Mouse (Mus musculus): ENCODE results near the gene Fbxo48. TPM values are rescaled to one million over a fixed set of nuclear protein-coding genes. Genes with fewer than 3 reads are reported as not detected.

Fbxo48 gene
- 1.1 and 1.3 TPM in 2 replicates for polyA plus RNA-seq (2014; fragmentation: Nextera tagmentation; extraction: Ambion mirVana)

GRCm38 (mm10) chr11:16950976-16951760 lies at the start of gene Fbxo48:
Gene Fbxo48, plus strand, starts transcription at chr11:16951375.
- Histone ChIP-seq H3K36me3 (ENCODE audit: control insufficient read depth, insufficient read depth, low read length) (no peaks in the 10 kb centered on the region), H3K4me2 (ENCODE audit: low read length) (peak within 1 kb of the TSS; percentile 81), H3K4me3 (ENCODE audit: control insufficient read depth in 1 of 2, insufficient read depth in 1 of 2, low read depth in 1 of 2, low read length in 2 of 2) (peak within 1 kb of the TSS; percentile 73 to 81), H3K9ac (ENCODE audit: low read length) (peak within 1 kb of the TSS; percentile 86), H3K9me3 (ENCODE audit: control insufficient read depth, low read length) (no peaks in the 10 kb centered on the region), H3K27ac (replicated peaks in 1 of 2; ENCODE audit: control insufficient read depth in 1 of 2, insufficient read depth in 1 of 2, low read depth in 2 of 2, low read length in 2 of 2) (peak within 1 kb of the TSS; percentile 60 to 61), H3K4me1 (ENCODE audit: control insufficient read depth in 2 of 2, insufficient read depth in 2 of 2, low read length in 2 of 2) (peaks cover 0 to 16% of the 10 kb centered on the region in 2 experiments; a peak in 3 of 4 replicates), H3K27me3 (ENCODE audit: control insufficient read depth, insufficient read depth, low read length) (no peaks in the 10 kb centered on the region)
- under 1% methylated on average over 38 of the region's 38 CpGs for WGBS
- ATAC-seq (ENCODE audit: insufficient number of reproducible peaks, insufficient read depth, low FRiP score, low read depth): peak; percentile 100

GRCm38 (mm10) chr11:16904302-16905011 lies 46.7 kb upstream of the Fbxo48 start:
- WGBS: 69% methylated on average over 8 of the region's 8 CpGs

GRCm38 (mm10) chr11:16905012-16905332 lies 46.2 kb upstream of the Fbxo48 start:
- Histone ChIP-seq H3K36me3 (ENCODE audit: control insufficient read depth, insufficient read depth, low read length) (no peaks in the 10 kb centered on the region), H3K27ac (replicated peaks in 1 of 2; ENCODE audit: control insufficient read depth in 1 of 2, insufficient read depth in 1 of 2, low read depth in 2 of 2, low read length in 2 of 2) (no peak overlapping the region), H3K4me3 (ENCODE audit: control insufficient read depth in 1 of 2, insufficient read depth in 1 of 2, low read depth in 1 of 2, low read length in 2 of 2) (no peak overlapping the region), H3K27me3 (ENCODE audit: control insufficient read depth, insufficient read depth, low read length) (no peaks in the 10 kb centered on the region), H3K9ac (ENCODE audit: low read length) (no peak overlapping the region), H3K4me2 (ENCODE audit: low read length) (no peak overlapping the region), H3K9me3 (ENCODE audit: control insufficient read depth, low read length) (no peaks in the 10 kb centered on the region), H3K4me1 (ENCODE audit: control insufficient read depth in 2 of 2, insufficient read depth in 2 of 2, low read length in 2 of 2) (peaks cover 0 to 18% of the 10 kb centered on the region in 2 experiments; a peak in 1 of 4 replicates)
- no peak for ATAC-seq (ENCODE audit: insufficient number of reproducible peaks, insufficient read depth, low FRiP score, low read depth)
- WGBS: 48% methylated on average over 3 of the region's 3 CpGs

More at GRCm38 (mm10) chr11:16904302-16905011, 46.7 kb upstream of the Fbxo48 start:
- Histone ChIP-seq H3K27me3 (ENCODE audit: control insufficient read depth, insufficient read depth, low read length) (no peaks in the 10 kb centered on the region), H3K9ac (ENCODE audit: low read length) (no peak overlapping the region), H3K4me2 (ENCODE audit: low read length) (no peak overlapping the region), H3K36me3 (ENCODE audit: control insufficient read depth, insufficient read depth, low read length) (no peaks in the 10 kb centered on the region), H3K27ac (replicated peaks in 1 of 2; ENCODE audit: control insufficient read depth in 1 of 2, insufficient read depth in 1 of 2, low read depth in 2 of 2, low read length in 2 of 2) (no peak overlapping the region), H3K4me3 (ENCODE audit: control insufficient read depth in 1 of 2, insufficient read depth in 1 of 2, low read depth in 1 of 2, low read length in 2 of 2) (no peak overlapping the region), H3K4me1 (ENCODE audit: control insufficient read depth in 2 of 2, insufficient read depth in 2 of 2, low read length in 2 of 2) (peaks cover 0 to 18% of the 10 kb centered on the region in 2 experiments; a peak in 1 of 4 replicates), H3K9me3 (ENCODE audit: control insufficient read depth, low read length) (no peaks in the 10 kb centered on the region)
- no peak for ATAC-seq (ENCODE audit: insufficient number of reproducible peaks, insufficient read depth, low FRiP score, low read depth)

GRCm38 (mm10) chr11:16906530-16906929 lies 44.6 kb upstream of the Fbxo48 start:
- no peak overlapping the region for H3K4me3 ChIP-seq (ENCODE audit: control insufficient read depth in 1 of 2, insufficient read depth in 1 of 2, low read depth in 1 of 2, low read length in 2 of 2)
- ATAC-seq (ENCODE audit: insufficient number of reproducible peaks, insufficient read depth, low FRiP score, low read depth): no peak
- H3K27me3 ChIP-seq (ENCODE audit: control insufficient read depth, insufficient read depth, low read length): no peaks in the 10 kb centered on the region
- no peaks in the 10 kb centered on the region for H3K36me3 ChIP-seq (ENCODE audit: control insufficient read depth, insufficient read depth, low read length)
- no peak overlapping the region for H3K9ac ChIP-seq (ENCODE audit: low read length)
- H3K27ac ChIP-seq (replicated peaks in 1 of 2; ENCODE audit: control insufficient read depth in 1 of 2, insufficient read depth in 1 of 2, low read depth in 2 of 2, low read length in 2 of 2): no peak overlapping the region
- H3K9me3 ChIP-seq (ENCODE audit: control insufficient read depth, low read length): no peaks in the 10 kb centered on the region
- 93% methylated on average over 2 of the region's 2 CpGs for WGBS
- peaks cover 0 to 18% of the 10 kb centered on the region in 2 experiments; a peak in 1 of 4 replicates for H3K4me1 ChIP-seq (ENCODE audit: control insufficient read depth in 2 of 2, insufficient read depth in 2 of 2, low read length in 2 of 2)
- H3K4me2 ChIP-seq (ENCODE audit: low read length): no peak overlapping the region

- no peaks in the 10 kb centered on the region for H3K9me3 ChIP-seq (ENCODE audit: control insufficient read depth, low read length)
- no peak overlapping the region for H3K4me2 ChIP-seq (ENCODE audit: low read length)
- no peak overlapping the region for H3K4me3 ChIP-seq (ENCODE audit: control insufficient read depth in 1 of 2, insufficient read depth in 1 of 2, low read depth in 1 of 2, low read length in 2 of 2)
- no peaks in the 10 kb centered on the region for H3K36me3 ChIP-seq (ENCODE audit: control insufficient read depth, insufficient read depth, low read length)
- no peak for ATAC-seq (ENCODE audit: insufficient number of reproducible peaks, insufficient read depth, low FRiP score, low read depth)
- H3K27ac ChIP-seq (replicated peaks in 1 of 2; ENCODE audit: control insufficient read depth in 1 of 2, insufficient read depth in 1 of 2, low read depth in 2 of 2, low read length in 2 of 2): 0 out of 4 replicates have a peak overlapping the region, but pooled peaks of 1 of the 2 experiments have one; percentile 9
- H3K9ac ChIP-seq (ENCODE audit: low read length): no peak overlapping the region
- no peaks in the 10 kb centered on the region for H3K27me3 ChIP-seq (ENCODE audit: control insufficient read depth, insufficient read depth, low read length)
- peaks cover 0 to 18% of the 10 kb centered on the region in 2 experiments; a peak in 1 of 4 replicates for H3K4me1 ChIP-seq (ENCODE audit: control insufficient read depth in 2 of 2, insufficient read depth in 2 of 2, low read length in 2 of 2)
- 86% methylated on average over 1 of the region's 1 CpGs for WGBS
Observed at GRCm38 (mm10) chr11:16907517-16908129, 43.6 kb upstream of the Fbxo48 start.

GRCm38 (mm10) chr11:16914756-16915155 lies 36.4 kb upstream of the Fbxo48 start:
- Histone ChIP-seq H3K9ac (ENCODE audit: low read length) (no peak overlapping the region), H3K4me2 (ENCODE audit: low read length) (no peak overlapping the region)
- 82% methylated on average over 3 of the region's 3 CpGs for WGBS

GRCm38 (mm10) chr11:16915850-16916249 lies 35.3 kb upstream of the Fbxo48 start:
- no peak for ATAC-seq (ENCODE audit: insufficient number of reproducible peaks, insufficient read depth, low FRiP score, low read depth)
- 0 out of 4 replicates have a peak, but pooled peaks cover 0 to 5% of the 10 kb centered on the region in 2 experiments for H3K4me1 ChIP-seq (ENCODE audit: control insufficient read depth in 2 of 2, insufficient read depth in 2 of 2, low read length in 2 of 2)
- no peaks in the 10 kb centered on the region for H3K27me3 ChIP-seq (ENCODE audit: control insufficient read depth, insufficient read depth, low read length)
- no peak overlapping the region for H3K9ac ChIP-seq (ENCODE audit: low read length)
- no peak overlapping the region for H3K4me2 ChIP-seq (ENCODE audit: low read length)
- H3K27ac ChIP-seq (replicated peaks in 1 of 2; ENCODE audit: control insufficient read depth in 1 of 2, insufficient read depth in 1 of 2, low read depth in 2 of 2, low read length in 2 of 2): no peak overlapping the region
- H3K36me3 ChIP-seq (ENCODE audit: control insufficient read depth, insufficient read depth, low read length): no peaks in the 10 kb centered on the region
- H3K9me3 ChIP-seq (ENCODE audit: control insufficient read depth, low read length): no peaks in the 10 kb centered on the region
- 61% methylated on average over 5 of the region's 5 CpGs for WGBS
- H3K4me3 ChIP-seq (ENCODE audit: control insufficient read depth in 1 of 2, insufficient read depth in 1 of 2, low read depth in 1 of 2, low read length in 2 of 2): no peak overlapping the region

More at GRCm38 (mm10) chr11:16914756-16915155, 36.4 kb upstream of the Fbxo48 start:
- H3K27me3 ChIP-seq (ENCODE audit: control insufficient read depth, insufficient read depth, low read length): no peaks in the 10 kb centered on the region
- H3K4me3 ChIP-seq (ENCODE audit: control insufficient read depth in 1 of 2, insufficient read depth in 1 of 2, low read depth in 1 of 2, low read length in 2 of 2): no peak overlapping the region
- no peak overlapping the region for H3K27ac ChIP-seq (replicated peaks in 1 of 2; ENCODE audit: control insufficient read depth in 1 of 2, insufficient read depth in 1 of 2, low read depth in 2 of 2, low read length in 2 of 2)
- no peak for ATAC-seq (ENCODE audit: insufficient number of reproducible peaks, insufficient read depth, low FRiP score, low read depth)
- H3K36me3 ChIP-seq (ENCODE audit: control insufficient read depth, insufficient read depth, low read length): no peaks in the 10 kb centered on the region
- H3K4me1 ChIP-seq (ENCODE audit: control insufficient read depth in 2 of 2, insufficient read depth in 2 of 2, low read length in 2 of 2): 0 out of 4 replicates have a peak, but pooled peaks cover 0 to 5% of the 10 kb centered on the region in 2 experiments
- no peaks in the 10 kb centered on the region for H3K9me3 ChIP-seq (ENCODE audit: control insufficient read depth, low read length)

Measured in heart, embryonic 14.5 days (tissue).